Mouse (Mus musculus): Measurements from ENCODE around the gene Plppr1. TPM values are rescaled to one million over a fixed set of nuclear protein-coding genes. Genes with fewer than 3 reads are reported as not detected.

Plppr1 gene
- polyA plus RNA-seq, 1 experiment from 2014 or later, result 1.1 TPM

- no peaks in the 10 kb centered on the region for H3K36me3 ChIP-seq (ENCODE audit: control insufficient read depth, insufficient read depth, low read length)
- WGBS, result 84% methylated on average over 4 of the region's 4 CpGs
- no peak for ATAC-seq
- no peak overlapping the region for H3K4me3 ChIP-seq (ENCODE audit: low read length)
- H3K9me3 ChIP-seq (ENCODE audit: control insufficient read depth, low read length), result no peaks in the 10 kb centered on the region
- no peak overlapping the region for H3K27ac ChIP-seq (ENCODE audit: low read length)
- H3K9ac ChIP-seq (ENCODE audit: low read depth, low read length), result no peak overlapping the region
- H3K4me2 ChIP-seq (ENCODE audit: low read depth, low read length), result no peak overlapping the region
- no peaks in the 10 kb centered on the region; the same call in 1 of the 2 replicates for H3K4me1 ChIP-seq (ENCODE audit: control insufficient read depth, insufficient read depth, low read length)
- no peaks in the 10 kb centered on the region for H3K27me3 ChIP-seq (replicated peaks; ENCODE audit: control insufficient read depth, insufficient read depth, low read length)
Observed at GRCm38 (mm10) chr4:49102769-49103193, 43.7 kb downstream of the Plppr1 start.

DNA sequence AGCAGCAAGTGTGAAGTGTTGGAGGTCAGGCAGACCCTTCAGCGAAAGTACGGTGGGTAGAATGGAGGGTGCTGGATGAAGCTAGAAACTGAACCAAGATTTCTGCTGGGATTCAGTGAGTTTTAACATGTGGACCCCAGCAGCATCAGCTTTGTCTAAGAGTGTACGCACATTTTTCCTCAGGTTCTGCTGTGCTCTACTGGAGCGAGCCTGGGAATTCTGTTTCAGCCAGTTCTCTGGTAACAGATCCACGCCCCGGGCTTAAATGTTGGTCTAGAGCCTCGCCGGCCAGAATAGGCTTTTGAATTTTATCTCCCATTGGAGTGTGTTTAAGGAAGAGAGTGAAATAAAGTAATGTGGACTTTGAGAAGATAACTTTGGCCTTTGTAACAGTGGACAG lies 45.8 kb downstream of the Plppr1 start:
- H3K4me2 ChIP-seq (ENCODE audit: low read depth, low read length), result no peak overlapping the region
- no peaks in the 10 kb centered on the region for H3K9me3 ChIP-seq (ENCODE audit: control insufficient read depth, low read length)
- no peaks in the 10 kb centered on the region for H3K27me3 ChIP-seq (replicated peaks; ENCODE audit: control insufficient read depth, insufficient read depth, low read length)
- H3K36me3 ChIP-seq (ENCODE audit: control insufficient read depth, insufficient read depth, low read length), result no peaks in the 10 kb centered on the region
- no peak overlapping the region for H3K4me3 ChIP-seq (ENCODE audit: low read length)
- no peak overlapping the region for H3K27ac ChIP-seq (ENCODE audit: low read length)
- no peak overlapping the region for H3K9ac ChIP-seq (ENCODE audit: low read depth, low read length)
- 87% methylated on average over 8 of the region's 8 CpGs for WGBS
- no peak for ATAC-seq
- no peaks in the 10 kb centered on the region; the same call in 1 of the 2 replicates for H3K4me1 ChIP-seq (ENCODE audit: control insufficient read depth, insufficient read depth, low read length)

- Histone ChIP-seq H3K27ac (ENCODE audit: low read length) (no peak overlapping the region), H3K27me3 (replicated peaks; ENCODE audit: control insufficient read depth, insufficient read depth, low read length) (no peaks in the 10 kb centered on the region), H3K4me1 (ENCODE audit: control insufficient read depth, insufficient read depth, low read length) (no peaks in the 10 kb centered on the region), H3K4me3 (ENCODE audit: low read length) (no peak overlapping the region), H3K4me2 (ENCODE audit: low read depth, low read length) (no peak overlapping the region), H3K36me3 (ENCODE audit: control insufficient read depth, insufficient read depth, low read length) (no peaks in the 10 kb centered on the region), H3K9ac (ENCODE audit: low read depth, low read length) (no peak overlapping the region), H3K9me3 (ENCODE audit: control insufficient read depth, low read length) (no peaks in the 10 kb centered on the region)
- no peak for ATAC-seq
- 91% methylated on average over 4 of the region's 4 CpGs for WGBS
Observed at GRCm38 (mm10) chr4:49107895-49108294, 48.8 kb downstream of the Plppr1 start.

DNA sequence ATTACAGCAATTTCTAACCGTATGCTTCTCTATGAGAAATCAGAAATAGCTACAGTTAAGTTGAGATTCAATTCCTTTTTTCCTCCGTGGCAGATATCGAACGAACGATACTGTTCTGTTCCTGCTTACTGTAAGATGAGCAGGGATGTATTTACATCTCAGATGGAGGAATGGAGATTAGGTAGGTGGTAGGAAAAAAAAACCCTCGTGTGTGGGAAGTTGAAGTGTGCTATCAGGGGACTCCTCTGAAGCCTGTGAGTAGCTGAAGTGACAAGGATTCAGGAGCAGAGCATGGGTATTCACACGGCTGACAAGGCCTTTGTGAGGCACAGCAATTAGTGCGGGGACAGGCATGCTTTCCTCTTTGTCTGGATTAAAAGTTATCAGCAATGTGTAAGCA lies 49.3 kb downstream of the Plppr1 start:
- Histone ChIP-seq H3K4me1 (ENCODE audit: control insufficient read depth, insufficient read depth, low read length) (no peaks in the 10 kb centered on the region), H3K9ac (ENCODE audit: low read depth, low read length) (no peak overlapping the region), H3K9me3 (ENCODE audit: control insufficient read depth, low read length) (no peaks in the 10 kb centered on the region), H3K4me2 (ENCODE audit: low read depth, low read length) (no peak overlapping the region), H3K36me3 (ENCODE audit: control insufficient read depth, insufficient read depth, low read length) (no peaks in the 10 kb centered on the region), H3K27ac (ENCODE audit: low read length) (no peak overlapping the region), H3K27me3 (replicated peaks; ENCODE audit: control insufficient read depth, insufficient read depth, low read length) (no peaks in the 10 kb centered on the region), H3K4me3 (ENCODE audit: low read length) (no peak overlapping the region)
- WGBS, result 80% methylated on average over 8 of the region's 8 CpGs
- no peak for ATAC-seq

GRCm38 (mm10) chr4:49109989-49110388 lies 50.9 kb downstream of the Plppr1 start:
- no peak overlapping the region for H3K4me2 ChIP-seq (ENCODE audit: low read depth, low read length)
- H3K27me3 ChIP-seq (replicated peaks; ENCODE audit: control insufficient read depth, insufficient read depth, low read length), result no peaks in the 10 kb centered on the region
- no peak overlapping the region for H3K27ac ChIP-seq (ENCODE audit: low read length)
- no peak for ATAC-seq
- H3K9me3 ChIP-seq (ENCODE audit: control insufficient read depth, low read length), result no peaks in the 10 kb centered on the region
- H3K4me3 ChIP-seq (ENCODE audit: low read length), result no peak overlapping the region
- no peaks in the 10 kb centered on the region for H3K4me1 ChIP-seq (ENCODE audit: control insufficient read depth, insufficient read depth, low read length)
- H3K9ac ChIP-seq (ENCODE audit: low read depth, low read length), result no peak overlapping the region
- 20% methylated on average over 5 of the region's 5 CpGs for WGBS
- H3K36me3 ChIP-seq (ENCODE audit: control insufficient read depth, insufficient read depth, low read length), result no peaks in the 10 kb centered on the region

DNA sequence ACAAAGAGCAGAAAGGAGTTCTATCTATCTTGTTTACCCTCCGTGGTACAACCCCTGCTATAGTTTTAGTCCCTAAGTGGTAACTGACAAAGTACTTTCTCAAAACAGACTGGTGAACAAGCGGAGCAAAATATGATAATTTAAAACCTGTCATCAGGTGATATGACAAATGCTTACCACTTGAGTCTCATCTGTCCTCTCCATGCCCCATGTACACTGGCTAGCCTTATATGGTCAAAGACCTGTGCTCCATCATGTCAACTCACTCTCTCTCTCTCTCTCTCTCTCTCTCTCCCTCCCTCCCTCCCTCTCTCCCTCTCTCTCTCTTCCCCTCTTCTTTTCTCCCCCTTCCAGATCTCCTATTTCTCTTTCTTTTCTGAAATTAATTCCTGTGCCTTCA lies 59.8 kb downstream of the Plppr1 start:
- ATAC-seq, result no peak
- no peak overlapping the region for H3K27ac ChIP-seq (ENCODE audit: low read length)
- H3K4me1 ChIP-seq (ENCODE audit: control insufficient read depth, insufficient read depth, low read length), result no peaks in the 10 kb centered on the region
- no peak overlapping the region for H3K4me3 ChIP-seq (ENCODE audit: low read length)
- no peak overlapping the region for H3K9ac ChIP-seq (ENCODE audit: low read depth, low read length)
- no peaks in the 10 kb centered on the region for H3K9me3 ChIP-seq (ENCODE audit: control insufficient read depth, low read length)
- no peak overlapping the region for H3K4me2 ChIP-seq (ENCODE audit: low read depth, low read length)
- H3K36me3 ChIP-seq (ENCODE audit: control insufficient read depth, insufficient read depth, low read length), result no peaks in the 10 kb centered on the region
- no peaks in the 10 kb centered on the region; the same call in 1 of the 2 replicates for H3K27me3 ChIP-seq (replicated peaks; ENCODE audit: control insufficient read depth, insufficient read depth, low read length)
- WGBS, result 74% methylated on average over 2 of the region's 2 CpGs

- WGBS, result 47% methylated on average over 4 of the region's 4 CpGs
- Histone ChIP-seq H3K9ac (ENCODE audit: low read depth, low read length) (no peak overlapping the region), H3K36me3 (ENCODE audit: control insufficient read depth, insufficient read depth, low read length) (no peaks in the 10 kb centered on the region), H3K27ac (ENCODE audit: low read length) (no peak overlapping the region), H3K27me3 (replicated peaks; ENCODE audit: control insufficient read depth, insufficient read depth, low read length) (no peaks in the 10 kb centered on the region), H3K9me3 (ENCODE audit: control insufficient read depth, low read length) (no peaks in the 10 kb centered on the region), H3K4me3 (ENCODE audit: low read length) (no peak overlapping the region), H3K4me2 (ENCODE audit: low read depth, low read length) (no peak overlapping the region), H3K4me1 (ENCODE audit: control insufficient read depth, insufficient read depth, low read length) (no peaks in the 10 kb centered on the region)
- ATAC-seq, result no peak
Observed at GRCm38 (mm10) chr4:49144798-49145197, 85.7 kb downstream of the Plppr1 start.

GRCm38 (mm10) chr4:49148775-49149174 lies 89.7 kb downstream of the Plppr1 start:
- Histone ChIP-seq H3K9me3 (ENCODE audit: control insufficient read depth, low read length) (no peaks in the 10 kb centered on the region), H3K36me3 (ENCODE audit: control insufficient read depth, insufficient read depth, low read length) (no peaks in the 10 kb centered on the region), H3K27me3 (replicated peaks; ENCODE audit: control insufficient read depth, insufficient read depth, low read length) (no peaks in the 10 kb centered on the region), H3K4me1 (ENCODE audit: control insufficient read depth, insufficient read depth, low read length) (no peaks in the 10 kb centered on the region), H3K9ac (ENCODE audit: low read depth, low read length) (no peak overlapping the region), H3K4me3 (ENCODE audit: low read length) (no peak overlapping the region), H3K27ac (ENCODE audit: low read length) (no peak overlapping the region), H3K4me2 (ENCODE audit: low read depth, low read length) (no peak overlapping the region)
- no peak for ATAC-seq
- 57% methylated on average over 2 of the region's 2 CpGs for WGBS

- no peaks in the 10 kb centered on the region for H3K27me3 ChIP-seq (replicated peaks; ENCODE audit: control insufficient read depth, insufficient read depth, low read length)
- no peak for ATAC-seq
Observed at GRCm38 (mm10) chr4:49149251-49149650, 90.2 kb downstream of the Plppr1 start.

DNA sequence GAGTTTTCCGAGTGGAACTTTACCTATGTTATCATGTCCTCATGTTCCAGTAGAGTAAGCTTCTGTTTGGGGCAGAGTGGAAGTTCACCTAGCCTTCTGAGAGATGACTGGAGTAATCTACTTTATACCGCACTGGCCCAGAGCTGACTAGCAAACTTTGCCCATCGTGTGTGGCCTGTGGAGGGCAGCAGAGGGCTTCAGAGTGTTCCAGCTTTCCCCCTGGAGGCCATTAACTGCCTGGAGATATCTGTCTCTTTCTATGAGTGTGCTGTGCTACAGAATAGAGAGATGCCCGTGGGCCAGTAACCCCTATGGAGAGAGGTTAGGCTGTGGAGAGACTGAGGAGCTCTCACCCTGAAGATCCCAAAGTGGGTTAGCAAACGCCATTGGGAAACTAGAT lies 94.8 kb downstream of the Plppr1 start:
- peak; percentile 81 for ATAC-seq
- Histone ChIP-seq H3K4me2 (ENCODE audit: low read depth, low read length) (no peak overlapping the region), H3K4me3 (ENCODE audit: low read length) (no peak overlapping the region), H3K4me1 (ENCODE audit: control insufficient read depth, insufficient read depth, low read length) (no peaks in the 10 kb centered on the region), H3K9me3 (ENCODE audit: control insufficient read depth, low read length) (no peaks in the 10 kb centered on the region), H3K36me3 (ENCODE audit: control insufficient read depth, insufficient read depth, low read length) (no peaks in the 10 kb centered on the region), H3K27ac (ENCODE audit: low read length) (no peak overlapping the region), H3K9ac (ENCODE audit: low read depth, low read length) (no peak overlapping the region), H3K27me3 (replicated peaks; ENCODE audit: control insufficient read depth, insufficient read depth, low read length) (no peaks in the 10 kb centered on the region)
- 43% methylated on average over 5 of the region's 5 CpGs for WGBS

More at GRCm38 (mm10) chr4:49149251-49149650, 90.2 kb downstream of the Plppr1 start:
- Histone ChIP-seq H3K4me3 (ENCODE audit: low read length) (no peak overlapping the region), H3K27ac (ENCODE audit: low read length) (no peak overlapping the region), H3K36me3 (ENCODE audit: control insufficient read depth, insufficient read depth, low read length) (no peaks in the 10 kb centered on the region), H3K4me2 (ENCODE audit: low read depth, low read length) (no peak overlapping the region), H3K9ac (ENCODE audit: low read depth, low read length) (no peak overlapping the region), H3K4me1 (ENCODE audit: control insufficient read depth, insufficient read depth, low read length) (no peaks in the 10 kb centered on the region), H3K9me3 (ENCODE audit: control insufficient read depth, low read length) (no peaks in the 10 kb centered on the region)
- 62% methylated on average over 2 of the region's 2 CpGs for WGBS
